Mouse (Mus musculus) megakaryocyte, embryonic 14.5 days (primary cell): ENCODE results near the gene Odf4.

Source experiments
- FLI1 ChIP-seq: IDR thresholded peaks from 2 replicates; pipeline ENCODE4 v1.6.1; 2012; ENCODE audit warnings: low read length, inconsistent platforms, mixed read lengths
- GATA1 ChIP-seq: IDR thresholded peaks from 3 replicates; pipeline ENCODE4 v1.6.1; 2012; ENCODE audit warnings: mixed read lengths, low read length, inconsistent platforms, borderline replicate concordance

GRCm38 (mm10) chr11:68905138-68905531, 21.7 kb downstream of the Odf4 start:
- no peak for TF ChIP-seq GATA1
- no peak for TF ChIP-seq FLI1
